Mouse (Mus musculus): ENCODE data around the gene Tob1. TPM values are rescaled to one million over a fixed set of nuclear protein-coding genes. Genes with fewer than 3 reads are reported as not detected.

Tob1 gene
- polyA plus RNA-seq (2015; fragmentation: Nextera tagmentation; extraction: Ambion mirVana), result 33.0 and 33.2 TPM in 2 replicates

DNA sequence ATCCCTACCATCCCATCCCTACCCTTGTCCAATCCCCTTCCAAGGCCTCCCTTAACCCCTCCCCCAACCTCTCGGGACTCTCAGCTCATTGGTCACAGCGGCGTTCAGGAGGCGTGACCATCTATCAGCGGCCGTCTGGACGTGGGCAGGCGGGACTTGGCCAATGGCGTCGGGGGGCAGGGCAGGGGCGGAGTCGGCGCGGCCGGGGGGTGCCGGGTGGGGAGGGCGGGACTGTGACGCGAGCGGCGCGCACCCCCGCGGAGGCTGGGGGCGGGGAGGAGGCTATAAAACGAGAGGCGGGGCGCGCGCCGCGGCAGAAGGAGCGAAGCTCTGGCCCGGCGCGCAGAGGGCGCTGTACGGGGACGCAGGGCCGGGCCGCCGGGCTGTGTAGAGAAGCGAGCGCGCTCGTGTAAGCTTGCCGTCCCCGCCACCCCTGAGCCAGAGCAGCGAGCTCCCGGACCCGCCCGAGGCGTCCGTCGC, at the start of gene Tob1:
Gene Tob1 (plus strand): TSS at position 331 of the 480 bp plus-strand sequence.
- Histone ChIP-seq H3K9ac (replicated peaks) (peak within 1 kb of the TSS; percentile 99), H3K27me3 (no peaks in the 10 kb centered on the region), H3K27ac (peak within 1 kb of the TSS; percentile 99), H3K9me3 (no peaks in the 10 kb centered on the region), H3K36me3 (peaks cover 14% of the 10 kb centered on the region), H3K4me1 (replicated peaks) (peaks cover 30% of the 10 kb centered on the region), H3K4me2 (replicated peaks) (peak within 1 kb of the TSS; percentile 97), H3K4me3 (replicated peaks) (peak within 1 kb of the TSS; percentile 98)
- WGBS, result under 1% methylated on average over 52 of the region's 55 CpGs
- ATAC-seq, result peak; percentile 96

DNA sequence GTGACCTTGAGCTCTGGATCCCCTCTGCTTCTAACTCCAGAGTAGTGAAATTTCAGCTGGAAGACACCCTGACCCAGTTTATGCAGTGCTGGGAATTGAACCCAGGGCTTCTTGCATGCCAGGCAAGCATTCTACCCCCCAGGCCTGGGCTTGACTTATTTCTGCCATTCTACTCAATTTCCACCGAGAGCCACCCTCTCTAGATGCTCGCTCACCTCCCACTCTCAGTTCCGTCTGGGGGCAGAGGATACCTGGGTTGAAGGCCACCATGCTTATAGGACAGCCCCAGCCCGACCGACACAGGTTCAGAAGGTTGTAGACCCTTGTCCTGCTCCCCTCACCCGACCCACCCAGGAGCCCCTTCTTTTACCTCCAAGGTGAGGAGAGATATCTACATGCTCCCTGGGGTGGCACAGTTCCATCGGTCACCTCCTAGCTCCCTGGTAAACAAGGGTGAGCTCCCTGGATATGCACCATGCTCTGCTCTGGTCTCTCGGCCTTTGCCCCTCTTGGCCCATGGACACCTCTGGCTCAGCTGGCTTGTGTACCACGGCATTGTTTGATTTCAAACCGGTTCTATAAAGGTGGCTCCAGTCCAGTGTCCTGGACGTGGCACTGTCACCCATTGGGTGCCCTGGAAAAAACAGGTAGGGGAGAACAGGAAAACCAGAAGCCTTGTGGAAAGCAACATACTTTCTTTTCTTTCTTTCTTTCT, 49.2 kb upstream of the Tob1 start:
- H3K36me3 ChIP-seq, result no peaks in the 10 kb centered on the region
- no peak overlapping the region for H3K4me2 ChIP-seq (replicated peaks)
- H3K9me3 ChIP-seq, result no peaks in the 10 kb centered on the region
- peaks cover 49% of the 10 kb centered on the region for H3K4me1 ChIP-seq (replicated peaks)
- WGBS, result 90% methylated on average over 11 of the region's 11 CpGs
- peak overlapping the region; percentile 100 for H3K27ac ChIP-seq
- ATAC-seq, result no peak
- no peak overlapping the region for H3K9ac ChIP-seq (replicated peaks)
- H3K27me3 ChIP-seq, result no peaks in the 10 kb centered on the region
- H3K4me3 ChIP-seq (replicated peaks), result no peak overlapping the region

DNA sequence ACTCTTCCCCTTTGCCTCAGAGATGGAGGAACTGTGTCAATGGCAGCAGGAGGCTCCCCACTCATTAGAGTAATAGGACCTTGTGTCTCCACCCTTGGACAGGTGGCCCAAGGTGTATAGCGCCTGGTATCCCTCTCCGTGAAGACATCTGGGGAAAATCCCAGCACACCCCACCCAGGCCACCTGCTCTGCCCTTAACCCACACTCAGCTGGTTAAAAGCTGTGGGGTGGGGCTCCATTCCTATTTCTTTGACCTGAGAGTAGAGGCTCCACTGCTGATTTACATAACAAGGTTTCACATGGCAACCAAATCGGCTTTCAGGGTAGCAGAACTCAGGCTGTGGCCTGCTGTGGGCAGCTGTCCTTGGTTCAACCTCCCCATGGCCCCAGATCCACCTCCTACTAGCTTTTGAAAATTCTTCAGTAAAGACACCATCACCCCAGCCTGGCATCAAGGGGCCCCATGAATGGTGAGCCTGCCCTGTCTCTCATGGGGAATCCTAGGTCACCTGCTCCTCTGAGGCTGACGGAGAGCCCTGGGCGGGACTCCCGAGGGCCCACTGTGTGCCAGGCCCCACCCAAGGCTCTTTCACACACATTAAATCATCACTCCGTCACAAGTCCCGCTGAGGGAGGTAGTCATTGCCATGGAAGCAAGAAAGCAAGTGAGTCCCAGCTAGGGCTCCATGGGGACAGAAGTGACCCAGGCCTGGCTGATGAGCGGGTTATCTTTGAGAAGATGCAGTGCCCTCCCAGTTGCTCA, 48.1 kb upstream of the Tob1 start:
- Histone ChIP-seq H3K9ac (replicated peaks) (no peak overlapping the region), H3K27ac (peak overlapping the region; percentile 53), H3K9me3 (no peaks in the 10 kb centered on the region), H3K27me3 (no peaks in the 10 kb centered on the region), H3K4me1 (replicated peaks) (peaks cover 49% of the 10 kb centered on the region), H3K4me2 (replicated peaks) (no peak overlapping the region), H3K36me3 (no peaks in the 10 kb centered on the region), H3K4me3 (replicated peaks) (no peak overlapping the region)
- ATAC-seq, result no peak
- WGBS, result 65% methylated on average over 9 of the region's 9 CpGs

DNA sequence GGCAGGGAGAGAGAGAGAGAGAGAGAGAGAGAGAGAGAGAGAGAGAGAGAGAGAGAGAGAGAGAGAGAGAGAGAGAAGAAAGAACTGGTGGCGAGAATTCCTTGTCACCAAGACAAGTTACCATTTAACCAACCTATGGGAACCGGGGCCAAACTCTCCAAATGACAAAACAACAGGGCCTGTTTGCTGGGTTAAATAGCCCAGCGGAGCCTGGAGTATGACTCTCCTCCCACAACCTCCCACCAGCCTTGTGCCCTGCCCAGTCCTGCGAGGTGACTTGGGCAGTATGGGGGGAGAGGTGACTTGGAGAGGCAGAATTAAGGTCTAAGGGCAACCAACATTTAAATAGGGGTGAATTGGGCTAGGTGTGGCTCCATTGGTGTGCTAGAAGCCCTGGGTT, 45.5 kb upstream of the Tob1 start:
- H3K36me3 ChIP-seq, result no peaks in the 10 kb centered on the region
- H3K4me2 ChIP-seq (replicated peaks), result no peak overlapping the region
- no peak overlapping the region for H3K9ac ChIP-seq (replicated peaks)
- H3K4me3 ChIP-seq (replicated peaks), result no peak overlapping the region
- no peaks in the 10 kb centered on the region for H3K27me3 ChIP-seq
- no peak overlapping the region for H3K27ac ChIP-seq
- WGBS, result 84% methylated on average over 4 of the region's 4 CpGs
- no peak for ATAC-seq
- peaks cover 26% of the 10 kb centered on the region for H3K4me1 ChIP-seq (replicated peaks)
- no peaks in the 10 kb centered on the region for H3K9me3 ChIP-seq

DNA sequence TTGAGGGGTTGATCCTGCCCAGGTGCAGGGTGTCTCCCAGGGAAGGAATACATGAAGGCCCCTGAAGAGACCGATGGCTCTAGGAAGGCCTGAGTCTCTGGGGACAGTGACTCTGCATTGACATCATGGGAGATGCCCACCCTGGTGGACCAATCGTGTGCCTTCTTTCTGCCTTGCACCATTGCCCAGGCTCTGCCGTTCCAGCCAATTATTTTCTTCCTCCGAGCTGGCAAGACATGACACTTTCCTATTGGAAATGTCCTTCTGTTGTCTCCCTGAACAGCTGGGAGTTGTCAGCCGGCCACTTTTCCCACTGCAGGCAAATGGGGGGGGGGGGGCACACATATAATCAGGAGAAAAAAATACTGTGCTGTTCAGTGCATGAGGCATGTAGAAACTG, 43.0 kb upstream of the Tob1 start:
- ATAC-seq, result no peak
- no peaks in the 10 kb centered on the region for H3K9me3 ChIP-seq
- H3K4me3 ChIP-seq (replicated peaks), result no peak overlapping the region
- H3K27ac ChIP-seq, result no peak overlapping the region
- no peak overlapping the region for H3K9ac ChIP-seq (replicated peaks)
- no peaks in the 10 kb centered on the region for H3K27me3 ChIP-seq
- no peaks in the 10 kb centered on the region for H3K36me3 ChIP-seq
- 60% methylated on average over 5 of the region's 5 CpGs for WGBS
- H3K4me1 ChIP-seq (replicated peaks), result peaks cover 5% of the 10 kb centered on the region
- no peak overlapping the region for H3K4me2 ChIP-seq (replicated peaks)

DNA sequence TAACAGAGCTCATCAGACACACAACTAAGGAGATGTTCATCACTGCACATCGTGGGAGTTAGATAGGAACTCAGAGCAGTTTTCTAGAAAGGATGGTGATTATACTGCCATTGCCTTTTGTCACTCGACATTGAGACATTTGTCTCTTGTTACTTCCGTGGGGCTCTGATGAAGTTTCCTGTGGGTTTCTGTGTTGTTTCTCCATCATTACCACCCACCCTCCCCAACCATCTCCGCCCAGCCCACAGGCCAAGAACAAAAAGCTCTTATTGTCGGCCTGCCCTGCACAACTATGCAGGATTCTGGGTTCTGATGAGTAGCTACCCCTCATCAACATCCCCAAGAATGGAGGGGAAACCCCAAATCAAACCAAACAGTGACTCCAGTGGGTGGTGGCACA, 41.7 kb upstream of the Tob1 start:
- H3K4me2 ChIP-seq (replicated peaks), result no peak overlapping the region
- 81% methylated on average over 5 of the region's 5 CpGs for WGBS
- no peak overlapping the region for H3K9ac ChIP-seq (replicated peaks)
- H3K27ac ChIP-seq, result no peak overlapping the region
- no peak for ATAC-seq
- no peaks in the 10 kb centered on the region for H3K9me3 ChIP-seq
- H3K4me3 ChIP-seq (replicated peaks), result no peak overlapping the region
- H3K27me3 ChIP-seq, result no peaks in the 10 kb centered on the region
- H3K4me1 ChIP-seq (replicated peaks), result 0 out of 2 replicates have a peak, but pooled peaks cover 2% of the 10 kb centered on the region
- no peaks in the 10 kb centered on the region for H3K36me3 ChIP-seq

DNA sequence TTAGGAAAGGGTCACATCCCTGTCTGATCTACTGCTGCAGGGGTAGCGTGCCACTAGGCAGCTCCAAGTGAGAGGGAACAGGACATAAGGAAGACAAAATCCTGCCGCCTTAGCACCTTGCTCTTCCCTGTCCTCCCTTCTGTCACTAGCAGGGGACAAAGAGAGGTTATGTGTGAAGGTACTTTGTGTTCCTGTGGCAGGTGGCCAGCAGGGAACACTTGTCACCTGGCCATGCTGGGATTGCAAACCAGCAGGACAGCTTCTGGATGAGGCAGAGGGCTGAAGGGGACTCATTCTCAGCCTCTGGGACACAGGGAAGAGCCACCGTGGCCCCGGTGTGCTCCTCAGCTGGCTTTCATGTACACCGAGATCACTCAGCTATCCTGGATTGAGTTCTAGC, 39.6 kb upstream of the Tob1 start:
- 87% methylated on average over 5 of the region's 5 CpGs for WGBS
- ATAC-seq, result no peak

DNA sequence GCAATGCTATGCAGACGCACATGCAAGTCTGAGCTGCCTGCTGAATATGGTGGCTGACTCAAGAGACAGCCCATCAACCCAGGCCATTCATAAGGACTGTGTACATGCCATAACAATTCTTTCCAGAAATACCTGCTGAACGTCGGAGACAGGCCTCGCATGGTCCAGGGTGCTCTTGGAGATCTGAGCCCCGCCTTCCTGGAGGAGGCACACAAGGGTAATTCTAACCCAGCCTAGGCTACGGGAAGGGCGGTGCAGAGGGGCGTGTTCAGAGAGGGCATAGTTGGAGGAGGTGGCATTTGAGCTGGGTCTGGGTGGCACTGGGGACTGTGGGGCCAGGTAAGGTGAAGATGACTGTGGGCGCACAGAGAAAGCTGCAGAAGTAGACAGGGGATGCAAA, 39.1 kb upstream of the Tob1 start:
- H3K27me3 ChIP-seq, result no peaks in the 10 kb centered on the region
- H3K36me3 ChIP-seq, result no peaks in the 10 kb centered on the region
- no peak for ATAC-seq
- WGBS, result 80% methylated on average over 9 of the region's 9 CpGs
- H3K27ac ChIP-seq, result no peak overlapping the region
- H3K4me1 ChIP-seq (replicated peaks), result peaks cover 9% of the 10 kb centered on the region; the same call in 1 of the 2 replicates
- H3K4me3 ChIP-seq (replicated peaks), result no peak overlapping the region
- H3K9me3 ChIP-seq, result no peaks in the 10 kb centered on the region
- H3K9ac ChIP-seq (replicated peaks), result no peak overlapping the region
- no peak overlapping the region for H3K4me2 ChIP-seq (replicated peaks)

More for the DNA sequence above, 39.6 kb upstream of the Tob1 start:
- no peak overlapping the region for H3K9ac ChIP-seq (replicated peaks)
- H3K27me3 ChIP-seq, result no peaks in the 10 kb centered on the region
- peaks cover 9% of the 10 kb centered on the region; the same call in 1 of the 2 replicates for H3K4me1 ChIP-seq (replicated peaks)
- H3K9me3 ChIP-seq, result no peaks in the 10 kb centered on the region
- no peak overlapping the region for H3K4me2 ChIP-seq (replicated peaks)
- no peak overlapping the region for H3K4me3 ChIP-seq (replicated peaks)
- H3K27ac ChIP-seq, result no peak overlapping the region
- H3K36me3 ChIP-seq, result no peaks in the 10 kb centered on the region

DNA sequence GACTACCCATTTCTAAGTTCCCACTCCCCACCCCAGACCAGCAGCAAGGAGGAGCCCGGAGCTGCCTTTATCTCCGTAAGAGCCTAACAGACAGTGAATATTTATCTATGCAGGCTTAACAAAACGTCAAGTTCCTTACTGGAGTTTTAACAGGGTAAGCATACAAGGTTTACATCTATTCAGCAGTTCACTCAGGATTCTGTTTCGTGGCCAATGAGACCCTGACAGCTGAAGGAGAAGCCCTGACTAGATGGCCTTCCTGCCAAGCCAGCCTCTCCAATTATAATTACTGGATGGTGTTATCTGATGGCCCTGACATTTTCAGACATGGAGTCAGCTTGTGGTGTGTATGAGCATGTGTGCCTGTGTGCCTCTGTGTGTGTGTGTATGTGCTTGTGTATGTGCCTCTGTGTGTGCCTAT, 37.5 kb upstream of the Tob1 start:
- Histone ChIP-seq H3K4me3 (replicated peaks) (no peak overlapping the region), H3K4me2 (replicated peaks) (no peak overlapping the region), H3K9me3 (no peaks in the 10 kb centered on the region), H3K27me3 (no peaks in the 10 kb centered on the region), H3K4me1 (replicated peaks) (peaks cover 9% of the 10 kb centered on the region; the same call in 1 of the 2 replicates), H3K36me3 (no peaks in the 10 kb centered on the region), H3K27ac (no peak overlapping the region; the same call in 1 of the 2 replicates), H3K9ac (replicated peaks) (no peak overlapping the region)
- peak; percentile 37; the same call in 1 of the 2 replicates for ATAC-seq
- 59% methylated on average over 4 of the region's 4 CpGs for WGBS

DNA sequence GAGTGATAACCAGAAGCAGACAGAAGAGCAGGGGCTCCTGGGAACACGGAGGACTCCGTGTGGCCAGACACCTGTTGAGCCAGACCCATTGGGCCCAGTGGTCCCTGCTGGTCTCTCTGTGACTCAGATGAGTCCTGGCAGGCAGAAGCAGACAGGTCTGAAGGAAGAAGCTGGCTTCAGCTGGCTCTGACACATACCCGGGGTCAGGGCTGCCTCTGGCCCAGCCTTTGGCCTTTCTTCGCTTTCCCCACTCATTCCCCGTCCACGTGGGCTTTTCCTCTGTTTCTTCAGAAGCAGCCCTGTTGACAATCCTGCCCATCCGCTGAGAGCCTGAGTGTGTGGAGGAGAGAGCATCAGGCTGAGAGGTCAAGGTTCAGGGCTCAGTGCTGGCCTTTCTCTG, 36.0 kb upstream of the Tob1 start:
- Histone ChIP-seq H3K27ac (no peak overlapping the region), H3K4me3 (replicated peaks) (no peak overlapping the region), H3K36me3 (no peaks in the 10 kb centered on the region), H3K9ac (replicated peaks) (no peak overlapping the region), H3K4me1 (replicated peaks) (peaks cover 9% of the 10 kb centered on the region; the same call in 1 of the 2 replicates), H3K9me3 (no peaks in the 10 kb centered on the region), H3K4me2 (replicated peaks) (no peak overlapping the region), H3K27me3 (no peaks in the 10 kb centered on the region)
- no peak for ATAC-seq
- 72% methylated on average over 7 of the region's 7 CpGs for WGBS

DNA sequence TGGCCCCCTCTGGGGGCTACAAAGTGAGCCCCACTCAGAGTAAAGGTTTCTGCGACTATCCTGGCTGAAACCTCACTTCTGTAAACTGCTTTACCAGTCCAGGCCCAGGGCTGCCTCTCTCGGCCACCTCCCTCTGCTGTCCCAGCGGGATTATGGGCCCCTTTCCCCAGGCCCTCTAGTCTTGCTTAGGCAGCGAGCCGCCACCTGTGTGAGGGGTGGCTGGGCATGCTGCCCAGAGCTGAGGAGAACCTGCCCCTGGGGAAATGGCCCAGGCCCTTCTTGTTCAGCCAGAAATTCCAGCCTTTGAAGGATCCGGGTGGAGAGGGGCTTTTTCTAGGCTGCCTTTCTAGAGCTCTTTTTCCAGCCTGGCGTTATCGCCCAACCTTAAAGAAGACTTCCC, 35.6 kb upstream of the Tob1 start:
- 0 out of 2 replicates have a peak, but pooled peaks have one; percentile 43 for ATAC-seq
- H3K9me3 ChIP-seq, result no peaks in the 10 kb centered on the region
- no peak overlapping the region for H3K9ac ChIP-seq (replicated peaks)
- H3K27me3 ChIP-seq, result no peaks in the 10 kb centered on the region
- H3K36me3 ChIP-seq, result no peaks in the 10 kb centered on the region
- H3K4me1 ChIP-seq (replicated peaks), result peaks cover 9% of the 10 kb centered on the region; the same call in 1 of the 2 replicates
- no peak overlapping the region for H3K4me2 ChIP-seq (replicated peaks)
- 49% methylated on average over 8 of the region's 8 CpGs for WGBS
- no peak overlapping the region; the same call in 1 of the 2 replicates for H3K27ac ChIP-seq
- H3K4me3 ChIP-seq (replicated peaks), result no peak overlapping the region
